Mouse (Mus musculus) ES-E14 (cell line): ENCODE measurements around the gene Slc2a3.

ENCODE experiments used
- CHD2 ChIP-seq: IDR thresholded peaks from 2 replicates; pipeline ENCODE4 v1.6.1; 2014; ENCODE audit warnings: mild to moderate bottlenecking, low read depth, low read length, inconsistent platforms
- ZC3H11A ChIP-seq: IDR thresholded peaks from 2 replicates; pipeline ENCODE4 v1.6.1; 2012; ENCODE audit warnings: low read depth, mild to moderate bottlenecking, inconsistent platforms, low read length, borderline replicate concordance
- ZNF384 ChIP-seq: IDR thresholded peaks from 2 replicates; pipeline ENCODE4 v1.6.1; 2012; ENCODE audit warnings: low read depth, low read length, inconsistent platforms

- TF ChIP-seq ZC3H11A (no peak), ZNF384 (no peak), CHD2 (no peak)
These were observed 36.1 kb upstream of the Slc2a3 start for GRCm38 (mm10) chr6:122837539-122837938.
